Mouse (Mus musculus): ENCODE measurements around the gene Dusp14.

The Dusp14 gene

DNA sequence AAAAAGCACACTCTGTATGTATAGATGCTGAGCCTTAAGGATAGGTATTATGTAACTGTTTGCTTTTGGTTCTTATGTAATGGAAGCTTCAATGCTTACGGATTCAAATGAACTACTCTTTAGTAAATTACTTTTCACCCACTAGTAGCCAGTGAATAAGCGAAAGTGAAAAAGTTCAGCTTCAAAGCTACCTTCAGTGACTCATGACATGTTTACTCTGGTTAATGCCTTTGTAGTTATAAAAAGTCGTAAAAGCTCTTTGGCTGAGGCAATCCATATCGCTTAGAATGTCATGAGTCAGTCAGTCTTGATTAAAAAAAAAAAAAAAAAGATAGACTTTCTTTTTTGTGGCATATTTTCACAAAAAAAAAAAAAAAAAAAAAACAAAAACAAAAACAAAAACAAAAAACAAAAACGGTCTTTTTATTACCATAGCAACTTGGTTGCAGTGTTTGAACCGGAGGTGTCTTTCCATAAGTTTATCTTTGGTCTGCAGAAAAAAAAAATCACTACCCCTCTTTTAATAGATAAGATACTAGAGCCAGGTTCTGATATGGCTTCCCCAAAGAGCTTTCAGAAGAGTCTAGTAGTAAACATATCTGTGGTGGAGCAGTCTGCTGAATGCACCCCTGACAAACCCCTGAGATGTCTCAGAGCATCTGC lies 52.8 kb downstream of the Dusp14 start:
- no peak for DNase-seq (ENCODE audit: low spot score)

DNA sequence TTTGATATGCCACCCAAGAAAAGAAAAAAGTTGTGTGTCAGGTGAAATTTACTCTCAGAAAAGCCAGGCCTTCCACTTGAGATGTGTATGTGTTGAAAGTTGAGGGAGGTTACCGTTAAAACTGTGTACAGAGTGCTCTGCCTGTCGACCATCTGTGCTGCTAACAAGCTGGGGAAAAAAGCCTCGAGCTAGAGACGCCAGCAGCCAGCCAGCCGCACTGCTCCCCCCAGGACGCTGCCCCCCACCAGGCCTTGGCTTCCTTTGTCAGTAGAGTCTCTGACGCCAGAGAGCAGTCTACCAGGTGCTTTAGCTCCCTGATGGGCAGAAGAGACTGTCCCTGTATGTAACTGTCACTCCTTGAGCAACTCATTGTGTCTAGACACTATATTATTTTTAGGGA lies 56.0 kb downstream of the Dusp14 start:
- no peak for DNase-seq (ENCODE audit: low spot score)

DNA sequence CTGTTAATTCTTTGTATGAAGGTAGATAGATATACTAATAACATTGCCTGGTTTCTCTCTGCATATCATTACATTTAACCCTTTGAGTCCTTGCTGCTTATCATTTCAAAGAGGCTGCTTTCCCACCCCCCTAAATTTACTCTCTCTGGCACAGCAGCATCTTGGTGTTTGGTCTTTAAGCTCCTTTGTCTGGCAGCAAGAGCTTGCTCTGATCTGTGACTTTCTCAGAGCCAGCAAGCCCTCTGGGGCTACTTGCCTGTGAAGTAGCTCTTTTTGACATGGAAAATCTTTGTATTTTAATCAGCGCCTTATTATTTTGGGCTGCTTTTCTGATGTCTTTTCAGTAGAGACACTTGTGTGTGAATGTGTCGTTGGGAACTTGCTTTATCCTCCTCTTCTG lies 57.5 kb downstream of the Dusp14 start:
- DNase-seq (ENCODE audit: low spot score): no peak

DNA sequence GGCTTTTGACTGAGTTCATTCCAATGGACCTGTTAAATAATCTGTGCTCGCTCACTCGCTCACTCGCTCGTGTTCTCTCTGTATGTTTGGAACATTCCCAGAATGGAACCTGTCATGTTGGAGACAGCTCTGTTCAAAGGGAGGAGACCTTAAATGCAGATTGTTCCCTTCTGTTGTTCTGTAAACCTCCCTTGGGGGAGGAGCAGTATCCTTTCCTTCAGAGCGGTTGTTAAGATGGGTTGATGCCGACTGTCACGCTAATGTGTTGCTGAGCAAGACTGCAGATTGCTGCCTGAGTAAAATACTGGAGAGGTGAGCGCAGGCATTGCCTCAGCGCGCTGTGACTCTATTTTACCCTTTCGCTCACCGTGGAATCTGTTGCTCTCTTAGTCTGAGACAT lies 58.0 kb downstream of the Dusp14 start:
- no peak for DNase-seq (ENCODE audit: low spot score)

DNA sequence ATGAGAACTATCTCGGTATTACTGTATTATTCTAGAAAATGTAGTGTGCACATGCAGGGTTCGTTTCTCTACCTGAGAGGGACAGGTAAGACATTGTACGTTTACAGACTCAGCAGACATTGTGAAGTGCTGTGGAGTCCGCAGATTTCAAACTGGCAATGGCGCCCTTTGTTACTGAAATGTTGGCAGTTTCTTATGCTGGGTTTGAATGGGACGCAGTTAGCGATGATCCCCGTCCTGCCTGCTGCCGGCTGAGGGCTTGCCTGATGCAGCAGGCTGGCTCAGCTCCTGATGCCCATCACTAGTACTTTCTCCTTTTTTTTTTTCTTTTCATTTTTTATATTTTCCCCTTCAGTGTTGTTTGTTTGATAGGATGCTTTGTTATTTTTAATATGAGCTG lies 58.6 kb downstream of the Dusp14 start:
- DNase-seq (ENCODE audit: low spot score): no peak

DNA sequence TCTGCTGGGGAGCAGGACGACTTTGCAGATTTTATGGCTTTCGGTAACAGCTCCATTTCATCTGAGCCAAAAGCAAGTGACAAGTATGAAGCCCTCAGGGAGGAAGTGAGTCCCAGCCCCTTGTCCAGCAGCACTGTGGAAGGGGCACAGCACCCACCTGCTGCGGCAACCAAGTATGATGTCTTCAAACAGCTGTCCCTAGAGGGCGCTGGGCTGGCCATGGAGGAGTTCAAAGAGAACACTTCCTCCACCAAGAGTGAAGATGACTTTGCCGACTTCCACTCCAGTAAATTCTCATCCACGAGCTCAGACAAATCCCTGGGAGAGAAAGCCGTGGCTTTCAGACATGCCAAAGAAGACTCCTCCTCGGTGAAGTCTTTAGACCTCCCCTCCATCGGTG lies 60.1 kb downstream of the Dusp14 start:
- no peak for DNase-seq (ENCODE audit: low spot score)

DNA sequence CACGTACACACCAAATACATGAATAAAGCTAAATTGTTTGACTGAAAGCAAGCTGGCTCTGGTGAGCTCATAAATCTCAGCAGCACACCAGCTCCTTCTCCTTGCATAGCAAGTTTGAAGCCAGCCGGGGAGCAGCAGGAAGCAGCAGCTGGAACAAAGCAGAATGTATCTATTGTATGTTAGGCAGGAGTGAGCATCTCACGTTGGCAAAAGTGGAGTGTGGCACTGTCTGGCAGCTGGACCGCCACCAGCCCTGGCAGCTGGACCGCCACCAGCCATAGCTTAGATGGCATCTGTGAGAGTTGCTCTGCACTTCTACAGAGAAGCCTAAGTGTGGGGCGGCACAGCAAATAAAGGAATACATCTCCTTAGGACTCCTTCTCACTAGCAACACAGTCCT lies 65.1 kb downstream of the Dusp14 start:
- DNase-seq (ENCODE audit: low spot score): no peak

DNA sequence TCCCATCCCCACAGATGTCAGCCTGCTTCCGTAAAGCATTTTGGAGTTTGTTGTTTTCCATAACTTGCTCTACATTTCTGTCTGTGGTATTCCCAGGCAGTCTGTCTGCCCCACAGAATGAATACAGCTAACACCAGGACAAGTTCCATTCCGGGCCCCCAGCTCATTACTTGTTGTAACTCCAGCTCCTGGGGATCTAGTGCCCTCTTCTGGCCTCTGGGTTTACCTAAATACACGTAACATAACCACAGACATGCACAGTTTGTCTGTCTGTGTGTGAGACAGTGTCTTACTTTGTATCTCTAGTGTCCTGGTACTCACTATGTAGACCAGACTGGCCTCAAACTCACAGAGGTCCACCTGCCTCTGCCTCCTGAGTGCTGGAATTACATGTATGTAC lies 67.8 kb downstream of the Dusp14 start:
- DNase-seq (ENCODE audit: low spot score): no peak

DNA sequence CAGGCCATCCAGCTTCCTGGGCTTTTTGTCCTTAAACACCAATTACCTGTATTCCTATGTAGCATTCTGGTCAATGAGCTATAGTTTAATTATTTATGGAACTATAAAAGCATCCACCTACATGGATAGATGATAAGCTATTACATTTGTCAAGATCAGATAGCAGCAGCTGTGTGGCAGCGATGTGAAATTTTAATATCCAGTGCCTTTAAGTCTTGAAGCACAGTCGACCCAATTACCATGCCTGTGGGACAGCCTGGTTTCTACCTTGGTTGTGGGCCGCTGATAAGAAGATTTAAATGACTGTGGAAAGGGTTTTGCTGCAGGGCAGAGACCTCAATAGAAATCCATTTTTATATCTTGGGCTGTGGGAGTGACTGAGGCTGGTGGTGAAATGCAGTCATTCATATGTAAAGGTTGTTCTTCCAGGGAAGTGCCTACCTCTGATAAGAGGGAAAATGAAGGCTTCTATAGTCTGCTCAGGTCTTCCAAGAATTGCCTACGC lies 69.6 kb downstream of the Dusp14 start:
- DNase-seq (ENCODE audit: low spot score): no peak

DNA sequence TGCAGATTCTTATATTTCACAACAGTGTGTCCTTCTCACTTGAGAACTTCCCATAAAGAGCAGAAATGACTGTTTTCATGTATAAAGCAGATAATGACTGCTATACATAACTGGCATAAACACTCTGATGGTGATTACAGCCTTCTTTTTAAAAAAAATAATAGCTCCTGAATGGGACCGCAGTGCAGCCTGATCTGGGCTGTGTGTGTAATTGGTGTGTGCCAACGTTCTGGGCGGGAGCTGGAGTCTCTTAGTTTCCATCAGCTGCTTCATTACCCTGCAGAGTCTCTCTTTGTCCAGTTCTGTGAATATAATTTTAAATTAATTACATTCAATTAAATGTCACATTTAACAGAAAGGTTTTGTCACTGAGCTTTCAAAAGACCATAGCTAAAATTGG lies 70.1 kb downstream of the Dusp14 start:
- DNase-seq (ENCODE audit: low spot score): no peak
